Mouse (Mus musculus) frontal cortex, postnatal 14 days (tissue): ENCODE measurements around the gene Agrp.
A peak's percentile ranks its signal among the peaks of the same experiment; 100 is the strongest.

ENCODE experiments used
- DNase-seq, 2 experiments: peaks; one replicate each; pipeline ENCODE4 v3.0.0; 2022; ENCODE audit warnings: low spot score in 2 of 2

Agrp gene

DNA sequence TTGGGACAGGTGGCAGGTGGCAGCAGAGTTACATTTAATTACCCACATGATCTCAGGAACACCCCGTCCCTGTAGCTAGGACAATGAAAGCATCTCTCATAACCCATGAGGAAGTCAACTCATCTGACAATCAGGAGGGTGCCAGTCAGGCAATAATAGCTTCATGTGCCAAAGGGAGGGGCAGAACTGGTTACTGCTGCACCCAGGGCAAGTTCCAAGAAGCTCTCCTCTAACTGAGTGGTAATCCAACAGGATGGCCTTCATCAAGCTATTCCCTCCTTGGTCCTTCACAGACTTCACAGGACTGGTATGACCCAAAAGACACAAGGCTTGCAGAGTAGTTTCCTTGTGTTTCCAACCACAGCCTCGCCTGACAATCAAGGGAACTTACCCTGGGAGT, 87.1 kb downstream of the Agrp start:
- DNase-seq, result no peak

GRCm38 (mm10) chr8:105549506-105549905, 87.7 kb downstream of the Agrp start:
- no peak for DNase-seq

- no peak for DNase-seq
Observed at GRCm38 (mm10) chr8:105546384-105547350, 90.5 kb downstream of the Agrp start.

DNA sequence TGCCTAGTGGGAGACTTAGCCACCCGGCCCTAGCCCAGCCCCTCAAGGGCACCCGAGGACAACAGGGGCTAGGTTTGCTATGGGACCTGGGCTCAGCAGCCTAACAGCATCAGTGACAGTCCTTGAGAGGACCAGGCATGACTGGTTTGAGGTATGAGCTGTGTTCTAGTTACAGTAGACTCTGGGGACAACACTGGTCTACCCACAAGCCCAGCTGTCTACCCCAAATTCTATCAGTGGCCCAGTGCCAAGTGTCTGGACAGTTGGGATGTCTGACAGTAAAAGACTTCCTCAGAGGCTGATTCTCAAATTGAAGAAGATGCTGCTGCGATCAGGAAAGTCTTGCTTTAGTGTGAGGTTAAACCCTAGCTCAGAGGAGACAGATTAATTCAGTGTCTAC, 91.9 kb downstream of the Agrp start:
- no peak for DNase-seq

DNA sequence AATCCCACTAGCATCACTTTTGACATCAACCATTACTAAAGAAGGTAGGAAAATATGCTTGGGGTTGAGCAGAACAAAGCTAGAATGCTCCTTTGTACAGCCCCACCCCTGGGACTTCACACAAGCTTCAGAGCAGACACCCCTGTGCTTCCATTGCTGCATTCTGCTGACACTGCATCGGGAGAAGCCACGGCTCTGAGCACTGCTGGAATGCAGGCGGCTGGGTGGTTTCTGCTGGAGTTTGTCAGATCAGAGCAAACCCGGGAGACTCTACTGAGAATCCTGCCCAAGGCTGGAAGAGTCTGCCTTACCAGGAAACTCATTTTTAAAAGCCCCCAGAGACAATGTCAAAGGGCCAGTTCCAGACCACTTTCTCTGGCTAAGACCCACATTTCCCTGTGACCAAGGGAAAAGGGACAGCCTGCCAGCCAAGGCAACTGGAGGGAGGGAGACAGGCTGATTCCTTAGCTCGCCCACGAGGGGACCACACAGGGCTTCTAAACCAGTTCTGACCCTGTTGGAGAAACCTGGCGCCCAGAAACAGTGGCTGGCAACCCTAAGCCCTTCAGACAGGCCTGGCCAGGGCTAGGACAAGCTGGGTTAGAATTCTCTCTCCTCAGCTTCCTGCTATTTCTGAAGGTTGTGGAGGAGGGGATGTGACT, 92.5 kb downstream of the Agrp start:
- no peak for DNase-seq

- DNase-seq, result no peak
Observed at GRCm38 (mm10) chr8:105543703-105544102, 93.5 kb downstream of the Agrp start.

- no peak for DNase-seq
Observed at GRCm38 (mm10) chr8:105542808-105543207, 94.4 kb downstream of the Agrp start.

DNA sequence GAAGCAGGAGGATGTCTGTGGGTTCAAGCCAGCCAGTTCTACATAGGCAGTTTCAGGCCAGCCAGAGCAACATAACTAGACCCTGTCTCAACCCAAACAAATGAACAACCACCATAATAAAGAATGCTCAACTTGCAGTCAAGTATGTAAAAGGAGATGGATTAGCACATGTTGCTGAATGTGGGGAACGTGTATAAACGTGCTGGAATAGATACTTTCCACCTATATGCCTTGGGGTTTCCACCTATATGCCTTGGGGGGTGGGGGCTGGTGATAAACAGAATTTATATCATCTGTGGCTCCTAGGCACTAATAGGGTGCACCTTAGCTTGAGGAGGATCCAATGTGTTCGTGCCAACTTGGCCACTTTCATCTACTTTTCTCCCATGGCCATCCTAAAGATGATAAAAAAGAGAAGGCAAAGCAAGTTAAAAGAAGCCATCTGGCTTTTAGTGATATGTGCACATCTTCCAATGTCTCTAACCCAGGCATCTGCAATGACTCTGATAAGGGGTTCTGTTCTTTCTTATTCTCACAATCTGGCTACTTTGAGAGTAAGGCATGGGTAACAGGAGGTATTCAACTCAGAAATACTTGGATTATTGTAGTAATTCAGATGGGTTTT, 95.0 kb downstream of the Agrp start:
- no peak for DNase-seq

- no peak for DNase-seq
Observed at GRCm38 (mm10) chr8:105538940-105539339, 98.3 kb downstream of the Agrp start.

DNA sequence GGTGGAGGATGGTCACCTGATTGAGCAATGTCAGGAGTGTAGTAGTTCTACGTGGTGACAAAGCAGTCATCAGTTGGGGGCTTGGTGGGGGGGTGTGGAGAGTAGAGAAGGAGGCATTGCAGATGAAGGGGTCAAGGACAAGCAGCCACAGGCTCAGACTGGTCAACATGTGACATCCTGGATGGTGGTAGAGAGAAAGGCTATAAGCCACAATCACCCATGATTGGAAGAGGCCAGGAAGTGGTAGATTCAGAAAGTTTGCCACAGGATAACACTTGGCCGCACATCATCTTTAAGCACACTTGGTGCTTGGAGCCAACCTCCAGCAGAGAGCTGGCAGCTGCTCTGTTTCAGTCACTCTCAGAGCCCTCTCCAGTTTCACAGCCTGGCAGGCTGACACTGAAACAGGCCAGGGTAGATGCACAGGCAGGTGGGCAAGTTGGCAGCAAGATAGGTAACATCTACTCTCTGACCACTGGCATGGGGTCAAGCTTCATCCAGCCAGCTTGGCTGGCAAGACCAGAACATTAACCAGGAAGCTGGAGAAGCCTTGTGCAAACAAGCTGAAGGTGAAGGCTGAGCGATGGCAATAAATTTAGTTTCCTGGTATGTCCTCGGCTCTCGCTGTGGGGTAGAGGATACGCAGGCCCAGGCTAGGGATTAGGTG, 100.0 kb downstream of the Agrp start:
- DNase-seq, result no peak

- DNase-seq, result no peak
Observed at GRCm38 (mm10) chr8:105536546-105536945, 100.6 kb downstream of the Agrp start.

GRCm38 (mm10) chr8:105533892-105534329, 103.3 kb downstream of the Agrp start:
- peak in 1 of 2 experiments; percentile 63 for DNase-seq

DNA sequence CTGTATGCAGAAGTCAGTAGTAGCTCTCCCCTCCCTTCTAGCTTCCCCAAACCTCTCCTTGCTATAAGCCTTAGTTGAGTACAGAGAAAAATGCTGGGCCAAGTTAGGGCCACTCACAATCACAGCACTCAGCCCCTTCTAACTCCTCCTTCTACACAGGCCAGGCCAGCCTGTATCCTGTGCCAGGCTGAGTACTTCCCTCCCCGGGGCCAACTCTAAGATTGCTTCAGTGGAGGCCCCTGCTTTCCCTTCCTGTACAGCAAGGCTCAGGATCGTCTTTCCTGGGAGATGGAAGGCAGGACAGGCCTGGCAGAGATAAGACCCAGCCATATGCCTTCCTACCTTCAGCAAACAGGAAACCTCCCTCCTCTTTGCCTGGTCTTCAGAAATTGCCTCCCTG, 103.8 kb downstream of the Agrp start:
- DNase-seq, result no peak

DNA sequence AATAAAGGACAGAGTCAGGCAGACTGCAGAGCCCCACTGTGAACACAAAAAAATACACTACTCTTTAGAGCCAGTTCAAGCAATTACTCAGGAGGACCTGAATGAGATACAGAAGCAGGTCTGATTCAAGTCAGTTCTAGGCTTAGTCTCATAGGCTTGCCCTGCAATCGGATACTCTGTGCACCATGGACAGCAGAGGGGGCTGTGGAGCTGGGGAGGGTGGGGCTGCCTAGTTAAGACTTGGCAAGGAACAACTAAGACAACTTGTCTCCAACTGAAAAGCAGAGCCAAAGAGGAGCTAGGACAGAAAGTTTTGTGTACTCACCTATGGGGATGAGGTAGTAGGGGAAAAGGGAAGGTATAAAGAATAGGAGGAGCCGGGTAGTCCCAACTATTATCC, 105.4 kb downstream of the Agrp start:
- DNase-seq, result no peak

- DNase-seq, result no peak
Observed at GRCm38 (mm10) chr8:105529271-105529670, 107.9 kb downstream of the Agrp start.

- no peak for DNase-seq
Observed at GRCm38 (mm10) chr8:105528206-105528605, 109.0 kb downstream of the Agrp start.

DNA sequence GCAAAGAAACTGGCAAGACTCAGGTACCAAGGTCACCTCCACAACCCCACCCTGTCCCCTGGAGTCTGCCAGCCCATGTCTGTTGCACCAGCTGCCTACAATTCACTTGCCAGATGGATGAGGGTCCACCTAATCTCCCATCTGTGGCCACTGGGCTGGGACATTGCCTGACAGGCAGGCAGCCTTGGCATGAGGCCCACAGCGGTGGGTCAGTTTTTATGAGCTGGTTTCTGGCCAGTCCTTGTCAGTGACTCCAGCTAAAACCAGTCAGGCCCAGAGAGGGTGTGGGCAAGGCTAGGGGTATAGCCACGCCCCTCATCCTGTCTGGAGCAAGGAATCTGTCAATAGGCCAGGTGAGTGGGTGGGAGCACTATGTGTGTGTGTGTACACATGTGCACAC, 110.1 kb downstream of the Agrp start:
- no peak for DNase-seq

DNA sequence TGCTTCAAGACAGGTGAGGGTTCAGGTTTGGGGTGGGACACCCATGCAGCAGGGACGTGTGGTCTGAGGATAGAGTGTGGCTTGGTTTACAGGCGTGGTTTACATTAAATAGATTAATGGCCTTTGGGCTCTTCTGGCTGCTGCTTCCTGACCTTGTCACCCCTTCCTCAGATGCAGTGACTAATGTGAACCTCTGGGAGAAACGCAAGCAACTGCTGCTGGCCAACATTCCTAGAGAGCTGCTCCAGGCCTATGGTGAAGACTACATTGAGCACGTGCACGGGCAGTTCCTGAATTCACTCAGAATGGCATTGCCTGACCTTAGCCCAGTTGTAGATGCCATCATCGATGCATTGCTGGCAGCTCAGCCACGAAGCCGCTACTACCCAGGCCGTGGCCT, 114.3 kb downstream of the Agrp start:
- DNase-seq, result no peak

DNA sequence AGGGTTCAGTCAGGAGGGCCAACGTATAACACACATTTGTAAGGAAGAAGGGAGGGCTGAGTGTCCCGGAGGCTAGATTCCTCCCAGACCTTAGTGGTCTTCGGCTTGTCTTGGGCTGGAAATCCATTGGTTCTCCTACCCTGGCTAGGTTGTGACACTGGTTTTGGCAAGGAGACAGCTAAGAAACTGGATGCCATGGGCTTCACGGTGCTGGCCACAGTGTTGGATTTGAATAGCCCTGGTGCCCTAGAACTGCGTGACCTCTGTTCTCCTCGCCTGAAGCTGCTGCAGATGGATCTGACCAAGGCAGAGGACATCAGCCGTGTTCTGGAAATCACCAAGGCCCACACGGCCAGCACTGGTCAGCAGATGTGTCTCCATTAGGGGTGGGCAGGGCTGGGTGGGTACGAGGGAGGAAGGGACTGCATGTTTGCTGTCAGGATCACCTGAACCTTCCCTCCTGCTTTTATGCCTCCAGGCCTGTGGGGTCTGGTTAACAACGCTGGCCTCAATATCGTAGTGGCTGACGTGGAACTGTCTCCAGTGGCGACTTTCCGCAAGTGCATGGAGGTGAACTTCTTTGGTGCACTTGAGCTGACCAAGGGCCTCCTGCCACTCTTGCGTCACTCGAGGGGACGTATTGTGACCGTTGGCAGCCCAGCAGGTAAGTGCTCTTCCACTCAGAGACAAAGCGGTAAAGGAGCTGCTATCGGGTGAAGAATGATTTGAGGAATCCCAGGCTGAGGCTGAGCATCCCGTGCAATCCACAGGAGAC, 115.0 kb downstream of the Agrp start:
- DNase-seq, result no peak

DNA sequence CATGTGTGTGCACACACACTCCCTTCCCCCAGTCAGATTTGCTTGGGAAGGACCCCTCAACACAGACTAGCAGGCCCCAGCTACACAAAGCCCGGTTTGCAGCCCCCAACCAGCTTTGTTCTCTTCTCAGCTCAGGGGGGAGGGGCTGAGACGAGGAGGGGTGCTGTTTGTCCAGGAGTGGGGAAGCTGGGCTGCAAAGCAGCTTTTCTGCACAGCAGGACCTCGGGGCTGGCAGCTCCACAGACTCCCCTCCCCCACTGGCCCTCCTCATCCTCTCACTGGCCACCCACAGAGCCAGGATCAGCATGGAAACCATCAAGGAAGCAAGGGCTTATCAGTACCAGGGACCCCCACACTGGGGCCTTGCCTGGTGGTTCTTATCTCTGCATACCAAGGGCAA, 116.1 kb downstream of the Agrp start:
- DNase-seq, result no peak

DNA sequence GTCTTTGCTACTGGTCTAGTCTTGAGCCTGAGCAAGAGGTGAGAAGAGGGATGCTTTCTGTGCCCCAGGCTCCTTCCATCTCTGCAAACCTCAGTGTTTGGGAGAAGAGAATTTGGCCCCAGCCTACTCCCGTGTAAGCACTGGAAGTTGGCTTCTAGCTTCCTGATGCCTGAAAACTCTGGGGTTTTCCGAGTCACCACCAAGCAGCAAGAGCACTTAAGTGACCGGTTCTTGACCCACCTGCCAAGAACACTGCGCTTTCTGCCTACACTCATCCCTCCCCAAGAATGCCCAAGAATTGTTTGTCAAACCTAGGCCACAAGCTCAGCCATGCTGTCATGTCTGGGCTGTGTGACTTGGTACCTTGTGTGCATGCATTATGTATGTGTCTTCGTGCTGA, 116.7 kb downstream of the Agrp start:
- no peak for DNase-seq
